Mouse (Mus musculus) kidney, adult 2 months (tissue): ENCODE measurements at regions not wholly inside any gene's neighbourhood (a gene's known extent, or its start where the extent isn't known, plus 50 kb on each side); places are given as distances from the start of the nearest gene placed in this dataset.

Source experiments
- DNase-seq: peaks from one replicate; pipeline ENCODE4 v3.0.0; 2021
- H3K27ac ChIP-seq: fragments of 200-500 bp; 2 replicates; pipeline ENCODE4 v1.5.1; 2012; ENCODE audit warnings: low read depth, low read length, control low read depth, inconsistent platforms; ENCODE audit not compliant: insufficient read depth
- H3K27me3 ChIP-seq: fragments of 200-500 bp; replicated peaks from 2 replicates; pipeline ENCODE4 v1.6.1; 2012; ENCODE audit warnings: mild to moderate bottlenecking, moderate library complexity, low read length, inconsistent platforms; ENCODE audit not compliant: control insufficient read depth, insufficient read depth
- H3K36me3 ChIP-seq: fragments of 200-500 bp; 2 replicates; pipeline ENCODE4 v1.6.1; 2012; ENCODE audit warnings: mild to moderate bottlenecking, moderate library complexity, low read length, inconsistent platforms; ENCODE audit not compliant: control insufficient read depth, insufficient read depth
- H3K4me1 ChIP-seq: fragments of 200-500 bp; 2 replicates; pipeline ENCODE4 v1.6.1; 2011; ENCODE audit warnings: low read length; ENCODE audit not compliant: control insufficient read depth, insufficient read depth
- H3K4me3 ChIP-seq: fragments of 200-500 bp; 2 replicates; pipeline ENCODE4 v1.5.1; 2011; ENCODE audit warnings: mild to moderate bottlenecking, low read depth, low read length, control low read depth; ENCODE audit not compliant: insufficient read depth
- CTCF ChIP-seq: fragments of 200-500 bp; conservative IDR thresholded peaks from 2 replicates; pipeline ENCODE4 v1.5.1; 2011; ENCODE audit warnings: low read depth, mild to moderate bottlenecking, control low read depth, low read length, moderate library complexity, mixed read lengths; ENCODE audit not compliant: insufficient read depth, insufficient read length
- POLR2A ChIP-seq: fragments of 200-500 bp; IDR thresholded peaks from one replicate; pipeline ENCODE4 v1.6.1; 2011; ENCODE audit warnings: low read depth, low read length, control low read depth
- WGBS: fragments of 180-500 bp; shearing (Covaris S2); methylation state at CpG from one replicate; pipeline ENCODE4 v1.1.7; 2018; 5-methylcytosine and 5-hydroxymethylcytosine counted together

GRCm38 (mm10) chr17:51645866-51646265 is 187.2 kb downstream of the Satb1 start:
- WGBS, result 67% methylated on average over 1 of the region's 1 CpGs
- no peak for DNase-seq

DNA sequence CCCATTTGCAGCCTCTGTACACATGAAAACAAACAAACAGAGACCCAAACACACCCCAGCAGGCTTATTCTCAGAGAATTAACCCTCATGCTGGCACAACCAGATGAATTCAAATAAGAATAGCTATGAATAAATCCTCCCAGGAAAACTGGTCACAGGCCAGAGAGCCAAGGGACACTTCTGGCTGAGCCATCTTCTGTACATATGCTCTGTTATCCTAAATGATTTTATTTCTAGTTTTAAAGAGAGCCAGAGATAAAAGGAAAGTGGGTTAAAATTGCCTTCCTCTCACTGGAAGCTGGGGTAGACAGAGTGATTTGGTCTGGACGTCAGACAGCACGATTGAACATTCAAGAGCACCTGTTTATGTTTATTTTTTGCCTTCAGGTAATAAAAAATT is 190.4 kb downstream of the Satb1 start:
- TF ChIP-seq POLR2A, result no peak
- no peak for TF ChIP-seq CTCF
- Histone ChIP-seq H3K27ac (no peak overlapping the region), H3K27me3 (no peaks in the 10 kb centered on the region), H3K4me1 (no peaks in the 10 kb centered on the region), H3K4me3 (no peak overlapping the region), H3K36me3 (no peaks in the 10 kb centered on the region)
- 56% methylated on average over 2 of the region's 2 CpGs for WGBS
- no peak for DNase-seq

More at GRCm38 (mm10) chr17:51645866-51646265, 187.2 kb downstream of the Satb1 start:
- H3K36me3 ChIP-seq, result no peaks in the 10 kb centered on the region
- no peak for TF ChIP-seq CTCF
- TF ChIP-seq POLR2A, result no peak
- no peak overlapping the region for H3K4me3 ChIP-seq
- H3K27ac ChIP-seq, result no peak overlapping the region
- H3K27me3 ChIP-seq, result no peaks in the 10 kb centered on the region
- no peaks in the 10 kb centered on the region for H3K4me1 ChIP-seq

DNA sequence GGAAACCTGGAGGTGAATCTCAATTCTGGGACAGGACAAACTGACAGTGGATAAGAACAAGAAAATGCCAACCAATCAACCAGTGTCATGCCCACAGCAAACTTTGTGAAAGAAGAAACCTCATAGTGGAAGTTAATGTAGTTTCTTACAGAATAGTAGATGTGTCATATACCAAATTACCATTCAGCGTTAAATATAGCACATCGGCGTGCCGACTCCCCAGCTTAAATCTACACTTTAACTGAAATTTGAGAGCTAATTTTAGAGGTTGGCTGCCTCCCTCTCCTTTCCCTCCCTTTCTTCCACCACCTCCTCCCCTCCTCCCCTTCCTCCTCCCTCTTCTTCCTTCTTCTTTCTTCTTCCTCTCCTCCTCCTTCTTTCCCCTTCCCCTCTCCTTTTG is 197.2 kb downstream of the Satb1 start:
- Histone ChIP-seq H3K36me3 (no peaks in the 10 kb centered on the region), H3K4me3 (no peak overlapping the region), H3K4me1 (no peaks in the 10 kb centered on the region), H3K27ac (no peak overlapping the region), H3K27me3 (no peaks in the 10 kb centered on the region)
- WGBS, result 41% methylated on average over 4 of the region's 4 CpGs
- DNase-seq, result no peak
- TF ChIP-seq POLR2A (no peak), CTCF (no peak)

- Histone ChIP-seq H3K4me3 (no peak overlapping the region), H3K4me1 (no peaks in the 10 kb centered on the region), H3K27me3 (no peaks in the 10 kb centered on the region), H3K27ac (no peak overlapping the region), H3K36me3 (no peaks in the 10 kb centered on the region)
- no peak for DNase-seq
- TF ChIP-seq POLR2A, result no peak
- no peak for TF ChIP-seq CTCF
- 47% methylated on average over 2 of the region's 2 CpGs for WGBS
Observed at GRCm38 (mm10) chr17:51631574-51631973, 201.5 kb downstream of the Satb1 start.

DNA sequence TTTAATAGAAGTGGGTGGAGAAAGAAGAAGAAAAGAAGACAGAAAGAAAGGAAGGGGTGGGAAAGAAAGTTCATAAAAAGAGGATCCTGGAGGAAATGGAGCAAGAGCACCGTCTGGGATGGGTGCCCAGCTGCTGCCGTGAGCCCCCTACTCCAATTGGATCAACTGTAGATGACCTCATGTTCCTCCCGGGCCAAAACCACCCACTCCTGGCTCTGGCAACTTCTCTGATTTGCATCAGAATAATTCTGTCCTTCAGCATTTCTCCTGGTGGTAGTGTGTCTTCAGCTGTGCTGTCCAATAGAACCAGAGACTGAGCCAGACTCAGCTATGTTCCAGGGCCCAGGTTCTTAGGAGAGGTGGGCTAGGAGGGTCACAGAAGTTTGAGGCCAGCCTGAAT is 212.6 kb downstream of the Satb1 start:
- TF ChIP-seq POLR2A, result no peak
- no peak for TF ChIP-seq CTCF
- H3K4me3 ChIP-seq, result no peak overlapping the region
- no peak overlapping the region for H3K27ac ChIP-seq
- no peaks in the 10 kb centered on the region; the same call in 1 of the 2 replicates for H3K27me3 ChIP-seq
- 67% methylated on average over 3 of the region's 3 CpGs for WGBS
- H3K36me3 ChIP-seq, result no peaks in the 10 kb centered on the region
- no peak for DNase-seq
- no peaks in the 10 kb centered on the region for H3K4me1 ChIP-seq

DNA sequence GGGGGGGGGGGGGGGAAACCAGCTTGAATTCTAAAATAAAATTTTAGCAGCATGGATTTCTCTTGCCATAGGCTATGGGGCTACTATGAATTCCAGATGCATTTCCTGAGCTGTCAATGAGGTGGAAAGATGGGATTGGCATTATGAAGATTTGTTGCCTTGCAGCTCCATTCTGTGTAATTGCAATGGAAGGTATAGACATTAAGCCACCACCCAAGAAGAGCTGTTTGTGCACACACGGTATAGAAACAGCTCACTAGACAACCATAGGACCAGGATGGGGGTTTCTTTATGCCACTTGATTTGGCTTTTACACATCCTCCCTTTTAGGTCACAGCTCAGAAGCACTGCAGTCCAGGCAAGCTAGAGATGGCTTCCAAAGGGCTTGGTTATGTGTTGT is 247.8 kb downstream of the Satb1 start:
- no peak for TF ChIP-seq CTCF
- no peak for TF ChIP-seq POLR2A
- 58% methylated on average over 1 of the region's 1 CpGs for WGBS

GRCm38 (mm10) chr17:51583984-51584880 is 248.9 kb downstream of the Satb1 start:
- 57% methylated on average over 19 of the region's 19 CpGs for WGBS
- H3K4me1 ChIP-seq, result no peaks in the 10 kb centered on the region
- no peak overlapping the region for H3K4me3 ChIP-seq
- no peak for DNase-seq
- no peaks in the 10 kb centered on the region for H3K27me3 ChIP-seq
- TF ChIP-seq CTCF (no peak), POLR2A (no peak)
- H3K36me3 ChIP-seq, result no peaks in the 10 kb centered on the region
- H3K27ac ChIP-seq, result no peak overlapping the region

More for the DNA sequence above, 247.8 kb downstream of the Satb1 start:
- no peak overlapping the region for H3K4me3 ChIP-seq
- no peaks in the 10 kb centered on the region for H3K4me1 ChIP-seq
- no peak for DNase-seq
- no peaks in the 10 kb centered on the region for H3K36me3 ChIP-seq
- no peak overlapping the region for H3K27ac ChIP-seq
- no peaks in the 10 kb centered on the region for H3K27me3 ChIP-seq
